Mouse (Mus musculus): ENCODE results near the gene Gpank1.

The Gpank1 gene

DNA sequence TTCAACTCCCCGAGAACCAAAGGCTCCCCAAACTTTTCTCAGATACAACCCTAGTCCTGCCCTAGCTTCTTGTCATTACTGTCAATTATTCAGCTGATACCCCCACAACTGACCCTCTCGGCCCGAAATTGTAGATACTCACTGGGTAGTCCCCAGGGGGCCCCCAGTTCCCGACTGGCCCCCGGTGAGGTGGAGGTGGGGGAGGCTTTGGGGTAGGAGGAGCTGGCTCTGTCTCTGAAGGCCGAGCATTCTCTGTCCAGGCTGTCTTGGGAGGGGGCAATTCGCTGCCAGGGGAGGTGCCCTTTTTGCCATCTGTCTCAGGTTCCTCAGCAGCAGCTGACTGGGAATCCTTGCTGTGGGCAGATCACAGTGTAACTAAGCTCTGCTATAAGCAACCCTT lies 38.4 kb downstream of the Gpank1 start:
- no peak for DNase-seq (ENCODE audit: low spot score in 2 of 2)

DNA sequence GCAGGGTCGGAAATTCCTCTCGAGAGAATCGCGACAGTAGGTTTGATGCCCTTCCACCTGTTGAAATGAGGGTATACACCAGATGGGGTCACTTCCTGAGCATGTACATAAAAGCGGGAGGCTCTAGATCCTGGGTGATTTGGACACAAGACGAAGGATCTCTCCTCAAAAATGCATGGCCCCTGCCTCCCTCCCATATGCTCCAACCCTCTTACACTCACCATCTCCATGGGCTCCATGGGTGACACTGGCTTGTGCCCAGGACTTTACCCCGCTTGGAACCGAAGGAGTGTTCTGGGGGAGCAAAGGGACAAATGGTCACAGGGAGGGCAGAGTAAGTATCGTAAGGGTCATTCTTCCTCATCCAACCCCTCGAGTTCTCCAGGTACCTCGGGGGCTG lies 40.2 kb downstream of the Gpank1 start:
- no peak for DNase-seq (ENCODE audit: low spot score in 2 of 2)

DNA sequence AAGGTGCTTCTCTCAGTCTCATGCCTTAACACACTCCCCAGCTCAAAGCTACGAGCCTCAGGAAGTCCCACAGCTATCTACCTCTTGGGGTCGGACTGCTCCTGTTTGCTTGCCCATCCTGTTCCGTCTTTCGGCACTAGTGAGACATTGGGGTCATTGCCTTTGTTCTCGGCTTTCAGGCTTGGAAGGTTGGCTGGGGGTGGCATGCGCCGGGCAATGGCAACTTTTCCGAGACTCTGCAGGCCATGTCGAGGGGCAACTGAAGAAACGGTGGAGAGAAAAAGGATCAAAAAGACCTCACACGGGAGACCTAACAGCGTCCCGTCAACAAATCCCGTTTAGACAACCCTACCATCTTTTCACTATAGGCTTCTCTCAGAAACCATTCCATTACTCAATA lies 40.9 kb downstream of the Gpank1 start:
- no peak for DNase-seq (ENCODE audit: low spot score in 2 of 2)

DNA sequence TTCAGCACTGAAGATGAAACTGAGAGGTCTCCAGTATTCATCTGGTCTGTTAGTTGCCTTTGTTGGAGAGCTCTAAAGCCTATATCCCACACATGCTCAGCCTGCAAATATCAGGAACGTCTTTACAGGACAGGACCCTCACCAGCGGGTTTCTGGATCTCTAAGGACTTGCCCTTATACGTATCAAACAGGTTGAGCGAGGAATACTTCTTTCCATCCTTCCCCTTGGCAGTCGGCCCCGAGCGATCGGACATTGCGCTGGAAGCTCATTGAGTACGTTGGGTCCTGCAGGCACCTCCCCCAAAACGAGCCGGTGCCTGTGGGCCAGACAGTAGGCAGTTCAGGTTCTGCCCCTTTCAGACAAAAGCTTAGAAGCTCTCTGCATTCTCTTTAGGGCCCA lies 41.5 kb downstream of the Gpank1 start:
- DNase-seq (ENCODE audit: low spot score in 2 of 2), result no peak

DNA sequence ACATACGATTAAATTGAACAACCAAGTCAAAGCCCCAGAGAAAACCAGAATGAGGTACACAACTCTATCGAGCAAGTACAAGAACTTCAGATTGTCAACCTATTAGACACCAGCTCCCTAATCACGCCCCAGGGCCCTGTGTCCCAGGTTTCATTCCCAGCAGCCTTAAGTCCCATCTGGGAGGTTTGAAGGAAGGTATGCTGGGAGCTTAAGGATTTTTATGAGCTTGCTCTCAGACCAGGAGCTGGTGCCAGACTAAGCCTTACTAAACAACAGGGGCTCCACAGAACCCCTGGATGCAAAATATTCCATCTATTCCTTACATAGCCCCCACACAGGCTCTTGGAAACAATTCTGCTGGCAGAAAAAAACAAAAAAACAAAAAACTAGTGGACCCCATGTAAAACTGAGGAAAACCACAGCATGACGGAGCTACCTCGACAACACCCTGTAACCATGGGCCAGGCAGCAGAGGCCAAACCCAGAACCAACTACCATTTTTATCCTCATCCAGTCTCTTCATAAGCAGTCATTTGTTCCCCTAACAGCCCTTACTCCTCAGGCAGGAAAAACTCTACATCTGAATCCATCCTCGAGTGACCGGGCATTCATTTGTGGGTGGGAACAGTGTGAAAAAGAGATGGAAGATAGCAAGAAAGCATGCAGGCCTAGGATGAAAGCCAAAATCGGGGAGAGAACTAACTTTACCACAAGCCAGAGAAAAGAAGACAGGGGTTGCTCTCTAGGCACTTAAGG lies 42.2 kb downstream of the Gpank1 start:
- no peak for DNase-seq (ENCODE audit: low spot score in 2 of 2)

DNA sequence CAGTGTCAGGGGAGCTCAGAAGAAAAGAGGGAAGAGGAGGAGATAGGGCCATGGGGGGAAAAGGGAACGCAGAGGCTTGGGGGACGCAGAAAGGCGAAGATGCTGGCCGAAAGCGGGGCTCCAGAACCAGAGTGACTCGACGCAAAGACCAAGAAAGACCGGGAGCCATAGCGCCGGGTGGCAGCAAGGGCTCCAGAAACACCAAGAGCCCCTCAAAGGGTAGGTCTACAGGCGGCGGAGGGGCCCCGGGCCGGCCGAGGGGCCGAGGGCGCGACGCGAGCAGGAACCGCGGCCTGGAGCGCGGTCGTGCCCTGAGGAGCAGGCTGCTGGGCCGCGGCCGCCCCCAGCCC lies 42.9 kb downstream of the Gpank1 start:
- no peak for DNase-seq (ENCODE audit: low spot score in 2 of 2)

DNA sequence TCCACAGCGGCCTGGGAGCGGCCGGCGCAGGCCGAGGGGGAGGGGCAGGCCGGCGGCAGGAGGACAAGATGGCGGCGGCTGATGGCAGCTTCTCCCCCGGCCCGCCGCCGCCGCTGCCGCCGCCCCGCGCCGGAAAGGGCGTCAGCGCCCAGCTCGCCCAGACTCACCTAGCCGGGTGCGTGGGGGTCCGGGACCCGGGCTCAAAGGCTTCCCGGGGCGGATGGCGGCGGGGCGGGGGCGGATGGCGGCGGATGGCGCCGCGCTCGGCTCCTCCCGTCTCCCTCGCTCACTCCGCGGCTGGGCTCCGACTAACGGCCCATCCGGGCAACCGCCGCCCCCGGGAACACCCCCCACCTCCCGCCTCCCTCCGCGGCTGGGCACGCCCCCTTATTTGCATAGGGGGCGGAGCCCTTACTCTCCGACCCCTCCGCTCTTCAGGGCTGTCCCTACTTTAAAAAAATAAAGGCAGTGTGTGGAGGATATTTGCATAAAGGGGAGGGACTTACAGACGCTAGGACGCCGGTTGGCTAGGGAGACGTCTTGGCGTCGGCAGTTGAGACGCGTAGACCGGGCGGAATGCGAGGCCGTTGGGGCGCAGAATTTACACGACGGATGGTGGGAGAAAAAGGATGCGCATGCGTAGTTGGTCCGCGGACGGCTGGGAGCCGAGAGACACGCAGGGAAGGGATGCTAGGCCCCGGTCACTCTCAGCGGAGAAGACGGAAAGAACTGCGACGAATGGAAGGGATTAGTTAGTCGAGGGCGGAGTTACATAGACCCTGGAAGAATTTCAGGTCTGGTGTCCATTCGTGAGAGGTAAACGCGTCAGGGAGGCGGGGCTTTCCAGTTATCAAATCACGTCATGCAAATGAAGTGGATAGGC lies 43.6 kb downstream of the Gpank1 start, which contains the start of gene Prrc2a:
Gene Prrc2a (minus strand): TSS at position 330 of the 883 bp plus-strand sequence.
- DNase-seq (ENCODE audit: low spot score in 2 of 2), result peak; percentile 99

DNA sequence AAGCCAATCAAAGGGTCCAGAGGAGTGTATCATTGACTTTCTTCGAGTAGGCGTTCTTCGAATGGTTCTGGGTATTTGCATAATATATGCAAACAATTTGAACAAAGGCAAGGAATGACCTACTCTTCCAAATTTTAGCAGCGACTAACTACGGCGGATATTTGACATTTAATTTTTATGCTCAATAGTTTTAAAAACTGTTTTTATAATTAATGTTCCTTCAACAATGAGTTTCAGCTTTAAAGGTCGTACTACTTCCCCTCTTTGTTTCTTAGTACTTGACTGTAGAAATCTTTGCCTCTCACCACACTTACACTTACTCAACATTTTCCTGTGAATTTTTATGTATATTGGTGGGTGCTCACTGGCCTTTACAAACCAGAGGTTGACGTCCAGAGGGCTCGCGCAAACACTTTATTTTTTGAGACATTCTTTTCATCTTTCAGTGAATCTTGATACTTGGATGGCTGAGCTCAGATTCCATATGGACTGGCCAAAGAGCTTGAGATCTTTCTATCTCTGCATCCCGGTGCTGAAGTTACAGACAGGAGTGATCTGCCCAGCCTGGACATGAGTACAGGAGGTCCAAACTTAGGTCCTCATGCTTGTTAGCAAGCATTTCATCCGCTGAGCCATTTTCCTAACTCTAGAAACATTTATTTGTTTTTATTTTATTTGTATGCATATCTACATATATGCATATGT lies 44.3 kb downstream of the Gpank1 start:
- DNase-seq (ENCODE audit: low spot score in 2 of 2), result no peak

DNA sequence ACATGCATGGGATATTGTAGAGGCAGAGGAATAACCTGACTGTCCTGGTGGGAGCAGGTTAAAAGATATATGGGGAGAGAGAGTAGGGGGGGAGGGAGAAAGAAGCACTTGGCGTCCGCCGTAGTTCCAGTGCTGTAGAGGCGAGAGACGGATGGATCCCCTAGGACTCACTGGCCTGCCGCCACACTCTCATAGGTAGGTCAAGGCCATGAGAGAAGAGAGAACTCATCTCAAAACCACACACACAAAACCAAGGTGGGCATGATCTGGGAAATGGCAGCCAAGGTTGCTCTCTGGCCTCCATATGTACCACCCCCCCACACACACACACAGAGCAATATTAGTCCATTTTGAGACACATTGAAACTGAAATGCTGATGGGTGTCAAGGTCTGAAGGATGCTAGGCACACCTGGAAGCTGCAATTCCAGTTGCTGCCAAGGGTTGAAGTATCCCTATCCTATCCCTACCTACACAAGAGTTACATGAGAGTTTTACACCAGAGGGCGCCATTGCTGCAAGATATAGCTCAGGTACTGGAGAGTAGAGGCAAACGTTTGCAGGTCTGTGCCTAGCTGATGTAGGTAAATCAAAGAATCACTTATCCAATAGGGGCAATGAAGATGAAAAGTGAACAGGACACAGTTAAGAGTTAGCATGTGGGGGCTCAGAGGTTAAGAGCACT lies 45.2 kb downstream of the Gpank1 start:
- DNase-seq (ENCODE audit: low spot score in 2 of 2), result peak in 1 of 2 experiments; percentile 54

DNA sequence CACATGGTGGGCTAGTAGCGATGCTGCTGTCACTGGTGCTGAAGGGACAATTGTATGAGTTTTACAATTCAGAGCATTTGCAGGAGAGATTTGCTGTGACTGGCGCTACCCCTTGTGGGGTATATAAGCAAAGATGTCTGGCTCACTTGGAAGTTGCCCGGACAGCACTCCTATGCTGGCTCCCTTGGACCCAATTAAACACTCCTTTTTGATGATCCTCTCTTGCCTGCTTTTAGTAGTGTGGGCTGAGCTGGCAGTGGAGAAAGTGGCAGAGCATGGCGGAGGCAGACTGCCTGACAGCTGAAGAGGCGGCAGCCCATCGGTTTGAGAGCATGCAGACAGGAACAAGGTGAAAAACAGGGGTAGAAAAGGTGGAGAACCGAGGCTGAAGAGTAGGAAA lies 46.5 kb downstream of the Gpank1 start:
- no peak for DNase-seq (ENCODE audit: low spot score in 2 of 2)

DNA sequence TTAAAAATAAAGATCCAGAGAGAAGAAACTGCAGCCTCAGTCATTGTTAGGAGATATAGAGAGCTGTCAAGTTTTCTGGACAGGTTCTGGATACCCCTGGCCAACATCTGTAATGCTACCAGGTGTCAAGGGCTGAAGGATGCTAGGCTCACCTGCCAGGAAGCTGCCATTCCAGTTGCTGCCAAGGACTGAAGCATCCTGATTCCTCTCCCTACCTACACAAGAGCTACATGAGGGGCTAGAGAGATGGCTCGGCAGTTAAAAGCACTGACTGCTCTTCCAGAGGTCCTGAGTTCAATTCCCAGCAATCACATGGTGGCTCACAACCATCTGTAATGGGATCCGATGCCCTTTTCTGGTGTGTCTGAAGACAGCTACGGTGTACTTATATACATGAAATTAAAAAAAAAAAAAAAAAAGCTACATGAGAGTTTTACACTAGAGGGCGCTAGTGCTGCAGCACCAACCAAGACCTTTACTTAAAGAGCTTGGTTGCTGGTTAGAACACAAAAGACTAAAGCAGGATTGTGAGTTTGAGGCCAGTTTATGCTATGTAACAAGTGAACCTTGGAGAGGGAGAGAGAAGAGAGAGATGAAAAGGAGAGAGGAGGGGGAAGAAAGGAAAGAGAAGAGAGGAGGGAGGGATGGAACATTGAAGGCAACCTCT lies 47.4 kb downstream of the Gpank1 start:
- no peak for DNase-seq (ENCODE audit: low spot score in 2 of 2)

DNA sequence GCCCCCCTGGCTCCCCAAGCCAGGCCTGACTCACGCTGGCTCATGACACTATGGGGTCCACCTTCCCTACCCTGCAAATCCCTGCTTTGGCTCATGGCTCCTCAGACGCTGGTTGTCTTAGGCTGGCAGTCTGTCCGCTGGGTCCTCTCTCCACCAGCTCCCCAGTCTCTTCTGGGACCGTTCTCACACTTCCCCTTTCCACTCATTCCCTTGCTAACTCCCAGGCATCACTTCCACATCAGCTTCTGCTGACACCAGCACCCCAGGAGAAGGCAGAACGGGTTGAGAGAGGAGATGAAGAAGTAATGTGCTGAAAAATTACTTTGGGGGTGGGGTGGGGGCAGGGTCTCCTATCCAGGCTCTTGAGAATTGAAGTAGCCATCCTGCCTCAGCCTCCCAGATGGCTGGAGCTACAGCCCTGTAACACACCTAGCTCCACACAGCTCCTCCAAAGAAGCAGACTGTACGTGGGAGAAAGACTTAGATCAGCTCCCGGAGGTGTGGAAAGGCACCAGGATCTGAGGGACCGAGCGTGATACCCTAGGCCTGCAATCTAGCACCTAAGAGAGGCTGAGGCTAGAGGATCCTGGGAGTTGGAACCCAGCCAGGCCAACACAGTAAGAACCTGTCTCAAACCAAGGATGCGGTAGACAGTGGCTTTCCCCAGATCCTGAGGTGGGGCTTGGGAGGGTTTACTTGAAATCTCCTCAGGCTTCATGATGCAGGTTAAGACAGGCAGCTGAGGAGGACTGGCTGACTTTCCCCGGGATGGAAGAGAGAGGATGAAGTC lies 51.4 kb downstream of the Gpank1 start:
- peak in 1 of 2 experiments; percentile 57 for DNase-seq (ENCODE audit: low spot score in 2 of 2)

DNA sequence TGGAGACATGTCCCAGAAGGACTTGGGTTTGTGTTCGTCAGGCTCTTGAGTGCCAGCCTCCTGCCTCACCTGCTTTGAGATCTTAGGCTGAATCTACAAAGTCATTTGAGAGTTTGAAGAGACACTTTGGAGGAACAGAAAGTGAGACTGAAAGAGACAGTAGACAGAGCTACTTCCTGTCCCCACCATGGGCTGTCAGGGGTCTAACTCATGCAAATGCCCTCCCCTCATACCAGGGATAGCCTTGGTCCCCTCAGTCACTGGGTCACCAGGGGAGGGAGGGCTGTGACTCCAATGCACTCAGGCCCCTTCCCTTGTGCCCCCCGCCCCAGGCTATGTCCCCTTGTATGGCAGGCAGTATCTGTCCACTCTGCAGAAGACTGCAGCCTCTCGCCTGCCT lies 52.1 kb downstream of the Gpank1 start:
- no peak for DNase-seq (ENCODE audit: low spot score in 2 of 2)

Data from right cerebral cortex, postnatal 36 days (tissue).